Mouse (Mus musculus) frontal cortex, postnatal 10 days (tissue): Measurements from ENCODE around the gene Sbno2.
"Not testable (repeated sequence)": the region's sequence is repeated elsewhere in the genome, so short reads cannot be mapped to it uniquely, and the experiment has no call there.

Source experiments
- DNase-seq, 2 experiments: peaks; one replicate each; pipeline ENCODE4 v3.0.0; 2022; ENCODE audit warnings: low spot score in 2 of 2, mixed read lengths in 1 of 2

Gene Sbno2

DNA sequence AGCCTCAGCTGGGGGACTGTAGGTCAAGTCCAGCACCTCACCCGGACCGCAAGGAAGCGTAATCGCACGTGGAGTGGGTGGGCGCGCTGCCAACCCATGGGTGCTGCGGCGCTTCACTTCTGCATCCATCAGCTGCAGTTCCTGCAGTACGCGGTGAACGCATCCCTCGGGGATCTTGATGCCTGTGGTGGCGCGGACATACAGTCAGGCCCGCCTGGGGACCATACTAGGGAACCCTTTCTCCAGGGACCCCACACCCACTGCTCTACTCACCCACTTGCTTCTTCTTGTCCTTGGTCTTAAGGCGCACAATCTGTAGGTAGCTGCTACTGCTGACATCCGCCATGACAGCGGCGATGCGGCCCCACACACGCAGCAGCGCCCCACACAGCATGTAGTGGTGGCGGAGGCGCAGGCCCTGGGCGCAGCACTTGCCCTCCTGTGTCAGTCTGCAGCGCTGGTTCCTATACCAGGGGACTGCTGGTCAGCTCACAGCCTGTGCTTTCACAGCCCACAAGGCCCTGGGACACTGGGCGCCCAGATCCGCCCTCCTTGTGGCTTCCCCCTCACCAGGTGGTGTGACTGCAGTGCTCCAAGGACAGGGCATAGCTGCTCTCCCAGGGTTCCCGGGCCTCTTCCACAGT lies 47.6 kb downstream of the Sbno2 start:
- no peak for DNase-seq

DNA sequence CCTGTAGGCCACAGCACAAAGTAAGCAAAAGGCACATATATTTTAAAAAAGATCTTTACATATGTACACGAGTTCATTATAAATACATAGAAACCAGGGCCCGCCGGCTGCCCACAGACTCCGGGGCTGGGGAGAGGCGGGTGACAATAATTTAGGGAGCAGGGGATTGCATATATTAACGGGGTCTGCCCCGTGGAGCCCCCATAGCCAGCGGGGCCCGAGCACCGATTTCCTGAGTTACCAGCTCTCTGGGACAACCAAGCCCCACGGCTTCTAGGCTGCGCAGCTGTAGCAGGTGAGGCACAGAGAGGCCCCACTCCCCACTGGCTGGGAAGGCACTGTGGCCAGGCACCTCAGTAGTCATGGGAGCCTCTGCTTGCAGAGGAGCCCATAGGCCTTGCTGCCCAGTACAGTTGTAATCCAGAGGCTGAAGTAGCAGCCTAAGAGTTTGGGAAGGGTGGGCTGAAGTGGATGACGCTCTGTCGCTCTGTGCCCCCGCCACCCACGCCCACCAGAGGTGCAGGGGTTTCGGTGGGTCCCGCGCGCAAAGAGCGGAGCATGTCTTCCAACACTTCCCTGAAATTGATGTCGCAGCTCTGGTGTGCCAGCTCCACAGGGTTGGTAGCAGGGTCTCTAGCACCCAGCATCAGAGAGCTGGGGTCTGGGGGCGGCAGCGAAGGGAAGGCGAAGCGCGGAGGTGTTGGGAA lies 48.2 kb downstream of the Sbno2 start:
- DNase-seq = no peak

DNA sequence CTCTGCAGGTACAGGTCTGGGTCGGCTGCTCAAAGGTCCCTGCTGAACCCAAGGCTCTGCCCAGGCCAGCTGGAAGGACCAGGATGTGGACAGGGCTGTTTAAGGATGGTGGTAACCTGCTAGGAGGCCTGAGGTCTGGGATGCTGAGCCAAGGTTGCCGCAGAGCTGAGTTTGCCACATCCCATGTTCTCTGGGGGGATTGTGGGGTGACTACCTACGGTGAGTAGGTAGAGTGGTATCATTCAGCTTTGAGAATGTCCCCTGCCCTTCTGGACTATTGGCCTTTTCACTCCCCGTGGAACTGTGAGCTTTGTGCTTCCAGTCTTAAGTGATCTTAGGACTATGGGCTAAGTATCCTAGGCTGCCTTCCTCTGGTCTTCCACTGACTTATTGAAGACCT lies 48.9 kb downstream of the Sbno2 start:
- DNase-seq = no peak

DNA sequence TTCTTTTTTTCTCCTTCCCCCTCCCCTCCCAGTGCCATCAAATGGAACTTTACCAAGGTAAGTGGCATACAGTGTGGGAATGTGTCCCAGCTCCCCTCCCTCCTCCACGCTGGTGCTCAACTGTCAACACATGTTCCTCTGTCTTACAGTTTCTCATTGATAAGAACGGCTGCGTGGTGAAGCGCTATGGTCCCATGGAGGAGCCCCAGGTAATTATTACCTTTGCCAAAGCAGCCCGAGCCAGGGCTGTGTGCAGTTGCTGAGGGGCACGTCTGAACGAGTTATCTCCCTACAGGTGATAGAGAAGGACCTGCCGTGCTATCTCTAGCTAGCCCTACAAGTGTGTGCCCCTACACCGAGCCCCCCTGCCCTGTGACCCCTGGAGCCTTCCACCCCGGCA lies 49.5 kb downstream of the Sbno2 start:
- DNase-seq = no peak

DNA sequence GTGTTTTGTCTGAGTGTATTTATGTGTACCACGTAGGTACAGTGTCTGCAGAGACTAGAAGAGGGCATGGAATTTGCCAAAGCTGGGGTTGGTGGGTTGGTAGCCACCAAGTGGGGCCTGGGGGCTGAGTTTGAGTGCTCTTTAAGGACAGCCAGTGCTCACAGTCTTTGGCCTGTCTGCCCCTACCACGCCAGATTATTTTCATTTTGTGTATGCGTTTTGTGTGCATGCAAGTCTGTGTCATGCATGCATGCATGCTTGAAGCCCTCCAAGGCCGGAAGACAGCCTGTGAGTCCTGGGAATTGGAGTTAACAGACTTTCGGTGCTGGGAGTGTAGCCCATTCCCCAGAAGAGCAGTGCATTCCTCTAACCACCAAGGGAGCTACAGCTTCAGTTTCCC lies 50.0 kb downstream of the Sbno2 start:
- DNase-seq = no peak

DNA sequence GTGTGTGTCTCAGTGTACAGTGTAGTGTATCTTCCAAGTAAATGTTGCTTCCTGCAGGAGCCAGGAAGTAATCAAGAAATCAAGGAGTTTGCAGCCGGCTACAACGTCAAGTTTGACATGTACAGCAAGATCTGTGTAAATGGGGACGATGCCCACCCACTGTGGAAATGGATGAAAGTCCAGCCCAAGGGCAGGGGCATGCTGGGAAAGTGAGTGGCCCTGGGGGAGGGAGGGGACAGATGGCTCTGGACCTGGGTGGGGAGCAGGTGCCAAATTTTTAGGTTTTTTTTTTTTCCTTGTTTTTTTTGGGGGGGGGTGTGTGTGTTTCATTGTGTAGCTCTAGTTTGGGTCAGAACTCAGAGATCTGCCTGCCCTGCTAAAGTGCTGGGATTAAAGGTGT lies 50.5 kb downstream of the Sbno2 start:
- DNase-seq = not testable (repeated sequence)

DNA sequence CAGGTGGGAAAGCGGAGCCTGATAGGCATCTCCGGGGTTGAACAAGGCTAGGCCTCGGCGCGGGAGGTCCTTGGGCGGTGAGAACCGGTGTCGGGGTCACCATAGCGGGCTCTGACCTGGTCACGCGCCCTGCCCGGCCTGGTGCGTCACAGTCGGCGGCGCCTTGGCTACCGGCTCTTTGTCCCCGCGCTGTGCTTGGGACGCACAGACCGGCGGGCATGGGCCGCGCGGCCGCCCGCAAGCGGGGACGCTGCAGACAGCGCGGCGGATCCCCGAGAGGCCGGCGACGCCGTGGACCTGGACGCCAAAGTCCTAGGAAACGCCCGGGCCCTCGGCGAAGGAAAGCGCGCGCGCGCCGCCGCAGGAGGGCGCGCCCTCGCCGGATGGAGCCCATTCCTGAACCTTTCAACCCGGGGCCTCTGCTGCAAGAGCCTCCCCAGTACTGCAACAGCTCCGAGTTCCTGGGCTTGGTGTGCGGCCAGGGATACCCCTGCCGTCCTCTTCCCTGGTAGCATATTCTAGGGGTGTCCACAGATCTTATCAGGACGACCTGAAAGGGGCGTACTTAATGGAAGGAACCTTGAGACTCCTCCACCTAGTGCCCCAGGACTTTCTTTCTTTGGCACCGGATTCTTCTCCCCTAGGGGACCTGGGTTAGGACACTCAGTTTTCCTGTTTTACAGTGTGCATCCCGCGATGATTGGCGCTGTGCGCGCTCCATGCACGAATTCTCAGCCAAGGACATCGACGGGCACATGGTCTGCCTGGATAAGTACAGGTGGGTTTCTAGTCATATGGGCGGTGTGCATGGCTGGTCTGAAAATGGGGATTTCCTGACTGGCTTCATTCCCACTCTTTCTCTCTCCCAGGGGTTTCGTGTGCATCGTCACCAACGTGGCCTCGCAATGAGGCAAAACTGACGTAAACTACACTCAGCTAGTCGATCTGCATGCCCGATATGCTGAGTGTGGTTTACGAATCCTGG lies 51.2 kb downstream of the Sbno2 start:
- DNase-seq = peak in 1 of 2 experiments; percentile 64

DNA sequence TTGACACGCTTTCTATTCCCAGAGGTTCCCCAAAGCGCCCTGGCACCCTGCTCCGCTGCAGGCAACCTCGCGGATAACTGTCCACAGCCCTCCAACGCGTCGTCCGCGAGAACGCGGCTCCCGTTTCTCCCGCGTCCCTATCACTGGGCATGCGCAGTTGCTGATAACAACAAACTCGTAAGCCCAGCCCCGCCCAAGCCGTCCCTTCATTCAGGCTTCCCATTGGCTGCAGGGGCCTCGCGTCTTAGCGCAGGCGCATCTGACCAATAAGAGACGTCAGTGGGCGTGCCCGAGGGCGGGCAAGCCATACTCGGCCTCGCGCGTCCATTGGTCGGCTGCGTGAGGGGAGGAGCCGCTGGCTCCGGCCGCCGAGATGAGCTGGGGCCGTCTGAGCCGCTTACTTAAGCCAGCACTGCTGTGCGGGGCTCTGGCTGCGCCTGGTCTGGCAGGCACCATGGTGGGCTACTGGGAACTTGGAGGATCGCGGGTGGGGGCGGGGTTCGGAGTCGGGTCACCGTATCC lies 52.1 kb downstream of the Sbno2 start:
- DNase-seq = peak; percentile 99 to 100

DNA sequence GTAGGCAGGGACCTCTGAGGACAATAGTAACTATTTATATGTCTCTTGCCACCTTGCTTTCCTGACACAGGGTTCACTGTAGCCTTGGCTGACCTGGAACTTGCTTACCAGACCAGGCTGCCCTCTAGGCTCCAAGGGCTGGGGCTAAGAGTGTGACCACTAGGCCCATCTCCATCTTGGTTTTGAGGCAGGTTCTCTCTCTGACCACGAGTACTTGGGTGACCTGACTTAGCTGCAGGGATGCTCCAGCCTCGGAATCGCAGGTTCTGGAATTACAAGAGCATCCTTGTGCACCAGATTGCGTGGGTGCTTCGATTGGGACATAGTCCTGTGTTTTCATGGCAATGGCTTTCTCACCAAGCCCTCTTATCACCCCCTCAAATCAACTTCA lies 53.0 kb downstream of the Sbno2 start:
- no peak for DNase-seq

DNA sequence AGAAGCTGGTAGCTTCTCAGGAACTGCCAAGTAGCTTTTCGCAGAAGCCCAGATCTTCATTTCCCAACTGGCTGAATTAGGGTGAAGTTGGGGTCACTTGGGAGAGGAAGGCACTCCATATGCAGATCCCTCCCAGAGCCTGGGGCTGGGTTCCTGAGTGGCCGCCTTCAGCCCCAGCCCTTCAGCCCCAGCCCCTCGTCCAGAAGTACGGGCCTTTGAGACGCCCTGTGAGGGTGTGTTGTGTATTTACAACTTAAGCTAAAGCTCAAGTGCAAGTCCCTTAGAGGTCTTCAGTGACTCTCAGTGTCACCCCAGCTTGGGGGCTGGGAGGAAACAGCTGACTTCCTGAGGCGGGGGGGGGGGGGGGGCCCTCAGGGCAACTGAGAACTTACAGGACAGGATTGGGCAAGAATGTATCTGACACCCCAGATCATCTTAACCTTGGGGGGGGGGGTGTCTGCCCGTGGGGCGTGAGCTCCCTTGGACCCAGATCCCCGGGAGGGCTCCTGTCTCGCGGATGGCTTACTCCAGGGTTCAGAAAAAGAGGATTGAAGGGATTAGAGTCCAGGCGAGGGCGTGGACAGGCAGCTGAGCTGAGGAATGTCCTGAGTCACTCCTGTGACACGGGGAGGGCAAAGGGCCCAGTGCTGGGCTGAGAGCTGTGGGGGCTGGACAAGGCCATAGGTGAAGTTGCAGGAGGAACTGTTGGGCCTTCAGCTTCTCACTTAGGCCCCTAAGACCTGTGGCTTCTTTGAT lies 53.6 kb downstream of the Sbno2 start:
- no peak for DNase-seq

DNA sequence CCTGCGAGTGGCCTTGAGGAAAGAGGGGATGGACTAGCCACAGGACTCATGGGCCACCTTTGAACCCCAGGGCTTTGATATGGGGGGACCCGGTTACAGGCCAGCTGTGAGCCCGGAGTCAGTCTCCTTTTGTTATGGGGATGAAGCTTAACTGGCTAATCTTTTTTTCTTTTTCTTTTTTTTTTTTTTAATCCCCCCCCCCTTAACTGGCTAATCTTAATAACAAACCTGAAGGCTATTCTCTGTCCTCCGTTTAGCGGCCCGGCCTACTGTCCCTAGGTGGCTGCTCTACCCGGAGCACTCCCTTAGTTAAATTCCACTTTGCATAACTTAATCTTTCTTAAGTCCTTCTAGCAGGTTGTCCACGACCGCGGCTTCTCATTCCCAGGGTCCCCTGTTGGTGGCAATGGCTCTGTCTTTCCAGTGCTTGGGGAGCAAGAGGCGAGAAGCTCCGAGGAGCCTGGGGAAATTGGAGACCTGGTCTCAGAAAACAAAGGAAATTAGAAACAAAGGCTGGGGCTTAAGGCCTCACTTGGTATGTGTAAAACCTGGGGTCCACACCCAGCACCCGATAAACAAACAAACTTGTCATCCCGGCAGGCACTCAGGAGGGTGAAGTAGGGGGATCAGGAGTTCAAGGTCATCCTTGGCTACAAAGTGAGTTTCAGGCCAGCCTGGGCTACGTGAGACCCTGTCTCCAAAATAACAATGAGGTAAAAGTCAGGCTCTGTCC lies 54.3 kb downstream of the Sbno2 start:
- no peak for DNase-seq

DNA sequence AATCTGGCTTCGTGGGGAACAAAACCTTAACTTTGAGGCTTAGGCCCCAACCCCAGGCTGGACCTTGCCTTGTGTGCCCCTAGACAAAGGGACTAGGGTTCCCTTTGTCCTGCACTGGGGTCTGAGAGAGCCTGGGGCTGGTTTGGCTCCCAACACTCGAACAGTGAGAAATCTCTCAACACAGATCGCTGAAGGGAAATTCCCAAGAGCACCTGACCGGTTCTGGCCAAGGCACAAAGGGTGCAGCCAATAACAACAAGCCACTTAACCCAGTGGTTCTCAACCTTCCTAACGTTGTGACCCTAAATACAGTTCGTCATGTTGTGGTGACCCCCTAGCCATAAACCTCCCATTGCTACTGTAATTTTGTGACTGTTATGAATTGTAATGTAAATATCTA lies 55.1 kb downstream of the Sbno2 start:
- DNase-seq = no peak

DNA sequence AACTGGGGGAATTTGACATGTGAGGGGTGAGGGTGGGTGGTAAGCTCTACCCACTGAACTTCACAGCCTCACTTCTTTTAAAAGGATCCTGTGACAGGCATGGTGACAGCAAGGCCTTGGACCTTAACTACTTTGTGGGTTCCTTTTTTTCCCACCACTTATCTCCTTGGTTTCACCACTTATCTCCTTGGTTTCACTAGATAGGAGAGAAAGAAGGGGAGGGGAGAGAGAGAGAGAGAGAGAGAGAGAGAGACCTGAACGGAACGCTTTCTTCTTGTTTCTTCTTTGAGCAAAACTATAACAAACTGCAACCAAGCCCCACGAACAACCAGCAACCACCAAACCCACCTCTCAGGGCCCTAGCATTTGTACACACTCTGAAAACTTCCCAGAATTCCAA lies 56.5 kb downstream of the Sbno2 start:
- DNase-seq = no peak

DNA sequence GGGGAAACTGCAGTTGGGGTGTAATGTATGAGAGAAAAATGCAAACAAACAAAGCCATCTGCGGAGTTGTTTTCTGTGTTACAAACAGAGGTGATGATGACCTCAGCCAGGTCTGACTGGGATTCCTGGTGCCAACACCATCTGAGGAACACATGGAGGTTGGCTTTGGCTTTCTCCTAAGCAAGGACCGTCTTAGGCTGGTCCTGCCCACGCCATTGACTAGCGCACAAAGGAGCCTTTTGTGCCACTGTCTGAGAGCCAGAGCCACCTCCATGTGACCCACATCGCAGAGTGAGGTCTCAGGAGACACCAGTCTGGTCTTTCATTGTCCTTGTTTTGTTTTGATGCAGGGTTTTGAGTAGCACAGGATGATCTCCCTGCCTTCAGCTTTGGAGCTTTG lies 57.0 kb downstream of the Sbno2 start:
- no peak for DNase-seq

DNA sequence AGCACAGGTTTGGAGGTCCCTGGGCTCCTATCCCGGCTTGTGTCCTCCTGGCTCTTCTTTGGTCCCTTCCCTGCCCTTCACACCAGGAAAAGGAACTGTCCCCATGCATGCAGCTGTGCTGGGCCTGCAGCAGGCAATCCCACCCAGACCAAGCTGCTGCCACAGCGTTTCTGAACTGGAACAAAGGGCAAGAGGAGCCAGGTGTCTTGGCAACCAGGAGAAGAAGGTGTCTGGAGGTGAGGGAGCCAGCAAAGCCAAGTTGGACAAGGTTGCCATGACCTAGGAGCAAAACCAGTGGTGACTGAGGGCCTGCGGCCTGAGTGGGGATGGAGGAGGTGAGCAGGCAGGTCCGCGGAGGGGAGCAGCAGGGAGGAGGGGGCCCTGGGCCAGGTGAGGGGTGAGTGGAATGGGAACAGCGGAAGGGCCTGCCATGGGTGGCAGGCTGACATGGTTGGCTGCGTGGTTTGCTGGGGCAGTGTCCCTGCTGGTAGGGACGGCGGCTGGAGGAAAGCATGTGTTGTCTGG lies 58.3 kb downstream of the Sbno2 start, which contains the start of gene Gpx4:
Gpx4 (plus strand) TSS at position 126 of the 525 bp plus-strand sequence.
- DNase-seq = no peak

DNA sequence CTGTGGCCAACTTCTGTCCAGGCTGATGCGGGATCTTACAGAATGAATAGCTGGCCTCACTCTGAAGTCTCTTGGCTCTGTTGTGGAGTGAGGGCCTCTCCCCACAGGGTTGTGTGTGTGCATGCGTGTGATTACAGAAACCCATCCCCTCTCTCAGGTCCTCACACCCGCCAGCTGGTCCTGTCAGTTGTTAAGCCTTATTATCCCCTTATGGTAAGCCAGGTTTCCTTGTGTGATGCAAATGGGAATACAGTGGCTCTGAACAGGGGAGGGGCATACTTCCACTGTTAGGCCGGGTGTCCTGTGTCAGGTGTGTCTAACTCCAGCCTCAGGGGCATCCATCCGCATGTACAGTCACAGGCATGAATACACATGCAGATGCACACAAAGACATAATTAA lies 59.6 kb downstream of the Sbno2 start:
- no peak for DNase-seq

DNA sequence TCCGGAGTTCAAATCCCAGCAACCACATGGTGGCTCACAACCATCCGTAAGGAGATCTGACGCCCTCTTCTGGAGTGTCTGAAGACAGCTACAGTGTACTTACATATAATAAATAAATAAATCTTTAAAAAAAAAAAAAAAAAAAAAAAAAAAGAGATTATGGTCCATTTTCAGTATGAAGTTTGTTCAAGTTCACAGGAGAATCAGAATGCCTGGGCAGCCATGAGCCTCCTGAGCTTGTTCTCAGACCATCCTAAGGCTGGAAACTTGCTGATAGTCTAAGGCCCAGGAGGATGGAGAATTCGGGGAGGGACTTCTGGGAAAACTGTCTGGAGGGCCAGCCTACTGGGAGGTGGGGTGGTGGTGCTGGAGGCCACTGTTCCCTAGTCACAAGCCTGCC lies 60.0 kb downstream of the Sbno2 start:
- not testable (repeated sequence) for DNase-seq

DNA sequence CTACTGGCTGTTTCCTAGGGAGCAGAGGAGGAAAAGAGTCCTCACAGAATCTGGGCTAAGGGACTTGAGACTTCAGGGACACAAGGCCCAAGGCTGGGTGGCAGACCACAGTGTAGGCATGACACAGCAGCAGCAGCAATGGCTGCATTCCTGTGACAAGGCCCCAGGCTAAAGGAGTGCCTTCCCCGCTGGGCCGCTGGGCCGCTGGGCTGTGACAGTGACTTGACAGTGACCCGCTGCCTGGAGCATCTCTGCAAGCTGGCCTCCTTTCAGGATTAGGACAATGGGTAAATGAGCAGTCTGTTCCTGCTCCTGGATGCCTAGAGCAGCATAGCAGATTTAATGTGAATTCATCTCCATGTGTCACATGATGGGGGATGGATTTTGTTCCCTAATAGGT lies 61.3 kb downstream of the Sbno2 start:
- no peak for DNase-seq

DNA sequence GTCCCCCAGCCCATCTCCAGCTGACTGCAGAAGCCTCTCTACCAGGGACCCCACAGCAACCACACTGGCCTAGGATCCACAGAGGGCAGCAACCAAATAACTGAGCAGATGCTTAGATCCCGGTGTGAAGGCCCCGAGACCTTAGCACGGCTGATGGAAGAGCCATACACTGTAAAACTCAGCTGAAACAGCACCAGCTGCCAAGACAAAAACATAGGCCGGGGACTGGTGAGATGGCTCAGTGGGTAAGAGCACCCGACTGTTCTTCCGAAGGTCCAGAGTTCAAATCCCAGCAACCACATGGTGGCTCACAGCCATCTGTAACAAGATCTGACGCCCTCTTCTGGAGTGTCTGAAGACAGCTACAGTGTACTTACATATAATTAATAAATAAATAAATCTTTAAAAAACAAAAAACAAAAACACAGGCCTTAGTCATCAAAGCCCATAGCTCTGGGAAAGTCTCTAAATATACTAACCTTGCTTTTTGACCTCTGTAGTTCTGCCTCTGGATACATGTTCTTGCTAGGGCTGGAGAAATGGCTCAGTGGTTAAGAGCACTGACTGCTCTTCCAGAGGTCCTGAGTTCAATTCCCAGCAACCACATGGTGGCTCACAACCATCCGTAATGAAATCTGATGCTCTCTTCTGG lies 63.8 kb downstream of the Sbno2 start:
- DNase-seq = not testable (repeated sequence)

DNA sequence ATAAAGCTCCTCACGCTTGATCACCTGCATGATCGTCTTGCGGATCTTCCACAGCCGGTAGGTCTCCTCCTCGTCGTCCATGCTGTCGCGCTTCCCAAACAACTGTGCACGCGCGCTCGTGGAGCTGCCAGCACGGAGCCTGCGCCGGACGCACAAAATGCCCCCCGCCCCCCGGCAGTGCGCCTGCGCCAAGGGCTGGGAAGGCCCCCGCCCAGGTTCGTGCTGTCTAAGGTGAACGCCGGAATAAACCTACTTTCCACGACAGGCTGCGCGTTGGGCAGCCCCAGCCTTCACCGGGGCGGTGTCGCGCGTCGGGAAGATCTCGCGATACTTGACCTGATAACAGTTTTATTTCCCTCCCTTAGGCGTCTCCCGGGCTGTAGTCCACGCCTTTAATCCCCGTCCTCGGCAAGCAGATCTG lies 65.8 kb downstream of the Sbno2 start, which contains the start of gene Polr2e:
Polr2e (minus strand) TSS at position 237 of the 421 bp plus-strand sequence.
- DNase-seq = peak; percentile 97 to 98
